Mouse (Mus musculus) forebrain, embryonic 13.5 days (tissue): ENCODE measurements around the gene Clec11a. TPM values are rescaled to one million over a fixed set of nuclear protein-coding genes. Genes with fewer than 3 reads are reported as not detected.
A peak's percentile ranks its signal among the peaks of the same experiment; 100 is the strongest.

Source experiments
- ATAC-seq: fragments of 200-750 bp; cut with Nextera tagmentation; 2 replicates; pipeline ENCODE4 v1.8.0; 2017
- H3K27ac ChIP-seq: fragments of 300-500 bp; sonication (generic); 2 replicates; pipeline ENCODE4 v1.5.1; 2015; ENCODE audit warnings: inconsistent platforms, mild to moderate bottlenecking, moderate library complexity
- H3K27me3 ChIP-seq: fragments of 300-500 bp; sonication (generic); 2 replicates; pipeline ENCODE4 v1.6.1; 2015; ENCODE audit warnings: mild to moderate bottlenecking, inconsistent platforms
- H3K36me3 ChIP-seq: fragments of 300-500 bp; sonication (generic); 2 replicates; pipeline ENCODE4 v1.6.1; 2015; ENCODE audit warnings: mild to moderate bottlenecking, inconsistent platforms; ENCODE audit not compliant: poor library complexity, severe bottlenecking
- H3K4me1 ChIP-seq: fragments of 300-500 bp; sonication (generic); 2 replicates; pipeline ENCODE4 v1.6.1; 2015; ENCODE audit warnings: inconsistent platforms
- H3K4me2 ChIP-seq: fragments of 300-500 bp; sonication (generic); 2 replicates; pipeline ENCODE4 v1.6.1; 2015; ENCODE audit warnings: inconsistent platforms, mild to moderate bottlenecking, moderate library complexity
- H3K4me3 ChIP-seq: fragments of 300-500 bp; sonication (generic); 2 replicates; pipeline ENCODE4 v1.5.1; 2015; ENCODE audit warnings: mild to moderate bottlenecking, inconsistent platforms
- H3K9ac ChIP-seq: fragments of 300-500 bp; sonication (generic); 2 replicates; pipeline ENCODE4 v1.6.1; 2015; ENCODE audit warnings: mild to moderate bottlenecking, inconsistent platforms
- H3K9me3 ChIP-seq: fragments of 300-500 bp; sonication (generic); replicated peaks from 2 replicates; pipeline ENCODE4 v1.6.1; 2016; ENCODE audit warnings: inconsistent platforms
- whole genome bisulfite sequencing: fragments of 180-500 bp; shearing (Covaris S2); methylation state at CpG from one replicate; pipeline ENCODE4 v1.1.7; 2015; 5-methylcytosine and 5-hydroxymethylcytosine counted together
- polyA plus RNA-seq: library from polyadenylated mRNA; unstranded; fragments of >200 nt; fragmentation: Nextera tagmentation; extraction: Ambion mirVana; gene quantifications from 2 replicates; pipeline ENCODE4 v1.2.1, GENCODE M21; 2015

Gene Clec11a
- polyA plus RNA-seq, 1 experiment from 2014 or later = 3.0 TPM

GRCm38 (mm10) chr7:44312484-44312883 is 5.8 kb upstream of the Clec11a start:
- Histone ChIP-seq H3K4me3 (no peak overlapping the region), H3K9ac (no peak overlapping the region), H3K36me3 (peaks cover 30% of the 10 kb centered on the region), H3K9me3 (no peaks in the 10 kb centered on the region), H3K27me3 (no peaks in the 10 kb centered on the region), H3K4me1 (peaks cover 21% of the 10 kb centered on the region), H3K27ac (no peak overlapping the region), H3K4me2 (no peak overlapping the region)
- WGBS = 75% methylated on average over 16 of the region's 16 CpGs
- ATAC-seq = no peak

- 24% methylated on average over 6 of the region's 6 CpGs for WGBS
- Histone ChIP-seq H3K36me3 (peaks cover 25% of the 10 kb centered on the region), H3K4me1 (peaks cover 21% of the 10 kb centered on the region), H3K9me3 (no peaks in the 10 kb centered on the region), H3K4me3 (peak overlapping the region; percentile 59), H3K4me2 (peak overlapping the region; percentile 94), H3K9ac (peak overlapping the region; percentile 81; the same call in 1 of the 2 replicates), H3K27ac (peak overlapping the region; percentile 57; the same call in 1 of the 2 replicates), H3K27me3 (no peaks in the 10 kb centered on the region)
- ATAC-seq = no peak
Measured at GRCm38 (mm10) chr7:44311713-44312304, 5.1 kb upstream of the Clec11a start.

- Histone ChIP-seq H3K27me3 (no peaks in the 10 kb centered on the region), H3K27ac (peak overlapping the region; percentile 57), H3K36me3 (peaks cover 17% of the 10 kb centered on the region), H3K4me1 (peaks cover 21% of the 10 kb centered on the region), H3K9me3 (no peaks in the 10 kb centered on the region), H3K9ac (peak overlapping the region; percentile 81), H3K4me3 (peak overlapping the region; percentile 59), H3K4me2 (peak overlapping the region; percentile 94)
- peak; percentile 50 for ATAC-seq
- WGBS = 0% methylated on average over 33 of the region's 38 CpGs
Measured at GRCm38 (mm10) chr7:44310878-44311712, 4.4 kb upstream of the Clec11a start.

- peaks cover 17% of the 10 kb centered on the region for H3K36me3 ChIP-seq
- H3K27ac ChIP-seq = peak overlapping the region; percentile 57
- H3K4me2 ChIP-seq = peak overlapping the region; percentile 94
- WGBS = under 1% methylated on average over 35 of the region's 40 CpGs
- peaks cover 27% of the 10 kb centered on the region for H3K4me1 ChIP-seq
- ATAC-seq = peak; percentile 20; the same call in 1 of the 2 replicates
- no peaks in the 10 kb centered on the region for H3K9me3 ChIP-seq
- peak overlapping the region; percentile 59 for H3K4me3 ChIP-seq
- H3K9ac ChIP-seq = peak overlapping the region; percentile 81
- no peaks in the 10 kb centered on the region for H3K27me3 ChIP-seq
Measured at GRCm38 (mm10) chr7:44310285-44310877, 3.7 kb upstream of the Clec11a start.

GRCm38 (mm10) chr7:44309475-44310284 is 3.0 kb upstream of the Clec11a start, which contains the start of gene Shank1:
Gene Shank1, plus strand, starts transcription at chr7:44310253.
- H3K9ac ChIP-seq = peak within 1 kb of the TSS; percentile 81
- peak within 1 kb of the TSS; percentile 59 for H3K4me3 ChIP-seq
- WGBS = 20% methylated on average over 14 of the region's 22 CpGs
- no peaks in the 10 kb centered on the region for H3K27me3 ChIP-seq
- no peaks in the 10 kb centered on the region for H3K9me3 ChIP-seq
- peak within 1 kb of the TSS; percentile 94 for H3K4me2 ChIP-seq
- no peak for ATAC-seq
- peak within 1 kb of the TSS; percentile 57 for H3K27ac ChIP-seq
- H3K4me1 ChIP-seq = peaks cover 28% of the 10 kb centered on the region
- H3K36me3 ChIP-seq = peaks cover 17% of the 10 kb centered on the region

GRCm38 (mm10) chr7:44307261-44308020 is 739 bp upstream of the Clec11a start:
- ATAC-seq = no peak

GRCm38 (mm10) chr7:44305686-44306085 is 1.0 kb downstream of the Clec11a start:
- no peaks in the 10 kb centered on the region for H3K36me3 ChIP-seq
- H3K9me3 ChIP-seq = no peaks in the 10 kb centered on the region
- WGBS = 5% methylated on average over 16 of the region's 16 CpGs
- H3K4me3 ChIP-seq = peak overlapping the region; percentile 68
- peak overlapping the region; percentile 0; the same call in 1 of the 2 replicates for H3K9ac ChIP-seq
- ATAC-seq = no peak
- H3K4me2 ChIP-seq = peak overlapping the region; percentile 81
- H3K4me1 ChIP-seq = peaks cover 25% of the 10 kb centered on the region
- no peaks in the 10 kb centered on the region for H3K27me3 ChIP-seq
- peak overlapping the region; percentile 95; the same call in 1 of the 2 replicates for H3K27ac ChIP-seq

More at GRCm38 (mm10) chr7:44307261-44308020, 739 bp upstream of the Clec11a start:
- Histone ChIP-seq H3K4me3 (no peak overlapping the region), H3K27me3 (no peaks in the 10 kb centered on the region), H3K4me2 (no peak overlapping the region), H3K4me1 (peaks cover 39% of the 10 kb centered on the region), H3K36me3 (no peaks in the 10 kb centered on the region), H3K27ac (no peak overlapping the region), H3K9ac (0 out of 2 replicates have a peak overlapping the region, but pooled peaks have one; percentile 14), H3K9me3 (no peaks in the 10 kb centered on the region)
- 42% methylated on average over 9 of the region's 9 CpGs for WGBS

- Histone ChIP-seq H3K9me3 (no peaks in the 10 kb centered on the region), H3K4me1 (peaks cover 19% of the 10 kb centered on the region), H3K27ac (peak overlapping the region; percentile 95), H3K4me3 (peak overlapping the region; percentile 68), H3K4me2 (peak overlapping the region; percentile 81), H3K36me3 (no peaks in the 10 kb centered on the region), H3K27me3 (no peaks in the 10 kb centered on the region), H3K9ac (peak overlapping the region; percentile 96)
- under 1% methylated on average over 49 of the region's 49 CpGs for WGBS
- peak; percentile 94 for ATAC-seq
Measured at GRCm38 (mm10) chr7:44304775-44305641, 1.7 kb downstream of the Clec11a start.

- peak overlapping the region; percentile 95 for H3K27ac ChIP-seq
- ATAC-seq = peak; percentile 54
- 0% methylated on average over 25 of the region's 25 CpGs for WGBS
- peaks cover 19% of the 10 kb centered on the region for H3K4me1 ChIP-seq
- H3K27me3 ChIP-seq = no peaks in the 10 kb centered on the region
- peak overlapping the region; percentile 96 for H3K9ac ChIP-seq
- H3K9me3 ChIP-seq = no peaks in the 10 kb centered on the region
- H3K4me3 ChIP-seq = peak overlapping the region; percentile 68
- H3K4me2 ChIP-seq = peak overlapping the region; percentile 81
- H3K36me3 ChIP-seq = no peaks in the 10 kb centered on the region
Measured at GRCm38 (mm10) chr7:44304463-44304774, 2.3 kb downstream of the Clec11a start.
